Mouse (Mus musculus) forebrain, embryonic 12.5 days (tissue): Measurements from ENCODE around the gene Gm49405. TPM values are rescaled to one million over a fixed set of nuclear protein-coding genes. Genes with fewer than 3 reads are reported as not detected.
A peak's percentile ranks its signal among the peaks of the same experiment; 100 is the strongest.

Experiments
- ATAC-seq: fragments of 200-750 bp; cut with Nextera tagmentation; 2 replicates; pipeline ENCODE4 v1.8.0; 2017; ENCODE audit warnings: moderate TSS enrichment; ENCODE audit not compliant: low FRiP score
- H3K27ac ChIP-seq: fragments of 300-500 bp; sonication (generic); 2 replicates; pipeline ENCODE4 v1.5.1; 2016; ENCODE audit warnings: mild to moderate bottlenecking
- H3K27me3 ChIP-seq: fragments of 300-500 bp; sonication (generic); 2 replicates; pipeline ENCODE4 v1.6.1; 2016; ENCODE audit warnings: mild to moderate bottlenecking
- H3K36me3 ChIP-seq: fragments of 300-500 bp; sonication (generic); replicated peaks from 2 replicates; pipeline ENCODE4 v1.6.1; 2016; ENCODE audit warnings: mild to moderate bottlenecking
- H3K4me1 ChIP-seq: fragments of 300-500 bp; sonication (generic); 2 replicates; pipeline ENCODE4 v1.6.1; 2016
- H3K4me2 ChIP-seq: fragments of 300-500 bp; sonication (generic); 2 replicates; pipeline ENCODE4 v1.6.1; 2016; ENCODE audit warnings: mild to moderate bottlenecking, moderate library complexity
- H3K4me3 ChIP-seq: fragments of 300-500 bp; sonication (generic); replicated peaks from 2 replicates; pipeline ENCODE4 v1.5.1; 2016; ENCODE audit warnings: mild to moderate bottlenecking
- H3K9ac ChIP-seq: fragments of 300-500 bp; sonication (generic); 2 replicates; pipeline ENCODE4 v1.6.1; 2016; ENCODE audit warnings: mild to moderate bottlenecking
- H3K9me3 ChIP-seq: fragments of 300-500 bp; sonication (generic); 2 replicates; pipeline ENCODE4 v1.6.1; 2016
- WGBS: fragments of 180-500 bp; shearing (Covaris S2); methylation state at CpG from one replicate; pipeline ENCODE4 v1.1.7; 2016; 5-methylcytosine and 5-hydroxymethylcytosine counted together
- polyA plus RNA-seq: library from polyadenylated mRNA; unstranded; fragments of >200 nt; fragmentation: Nextera tagmentation; extraction: Ambion mirVana; gene quantifications from 2 replicates; pipeline ENCODE4 v1.2.1, GENCODE M21; 2016

Gene Gm49405
- polyA plus RNA-seq, 1 experiment from 2014 or later, result 4.1 TPM

DNA sequence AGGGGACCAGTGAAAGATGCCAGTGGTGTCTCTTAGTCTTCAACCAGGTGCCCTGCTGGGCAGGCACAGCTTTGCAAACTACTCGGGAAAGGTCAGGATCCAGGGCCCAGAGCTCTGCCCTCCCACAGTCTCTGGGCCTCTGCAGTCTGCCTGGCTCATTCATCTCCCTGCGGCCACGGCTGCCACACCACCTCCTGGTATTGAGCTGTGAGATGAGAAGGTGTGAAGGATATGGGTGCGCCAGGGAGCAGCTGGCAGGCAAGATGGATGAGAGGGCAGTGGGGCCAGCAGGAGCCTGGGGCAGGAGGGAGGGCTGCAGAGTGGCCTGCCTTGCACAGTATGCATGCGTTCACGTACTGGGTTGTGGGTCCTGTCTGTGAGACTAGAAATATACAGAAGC lies 9.6 kb upstream of the Gm49405 start:
- Histone ChIP-seq H3K4me3 (no peak overlapping the region), H3K27ac (no peak overlapping the region), H3K27me3 (peaks cover 6% of the 10 kb centered on the region; the same call in 1 of the 2 replicates), H3K4me1 (no peaks in the 10 kb centered on the region; the same call in 1 of the 2 replicates), H3K9ac (no peak overlapping the region), H3K9me3 (peaks cover 6% of the 10 kb centered on the region; the same call in 1 of the 2 replicates), H3K36me3 (no peaks in the 10 kb centered on the region), H3K4me2 (no peak overlapping the region)
- 71% methylated on average over 6 of the region's 6 CpGs for WGBS
- no peak for ATAC-seq

DNA sequence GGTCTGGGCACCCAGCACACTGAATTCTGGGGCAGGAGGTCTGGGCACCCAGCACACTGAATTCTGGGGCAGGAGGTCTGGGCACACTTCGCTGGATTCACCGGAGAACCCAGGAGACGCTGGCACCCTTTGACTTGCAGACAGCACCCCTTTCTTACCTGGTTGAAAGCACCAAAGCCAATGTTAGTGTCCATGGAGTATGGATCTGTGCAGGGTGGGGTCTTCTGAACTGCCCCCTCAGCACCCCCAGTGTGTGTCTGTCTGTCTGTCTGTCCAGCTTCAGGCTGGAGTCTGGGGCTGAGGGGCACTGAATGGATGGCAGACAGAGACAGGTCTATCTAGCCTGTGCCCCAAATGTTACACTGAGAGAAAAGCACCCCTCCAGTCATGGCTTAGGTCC lies 8.9 kb upstream of the Gm49405 start:
- no peak for ATAC-seq
- Histone ChIP-seq H3K36me3 (no peaks in the 10 kb centered on the region), H3K4me3 (no peak overlapping the region), H3K27me3 (peaks cover 6% of the 10 kb centered on the region; the same call in 1 of the 2 replicates), H3K4me1 (no peaks in the 10 kb centered on the region; the same call in 1 of the 2 replicates), H3K9ac (no peak overlapping the region), H3K27ac (no peak overlapping the region), H3K4me2 (no peak overlapping the region), H3K9me3 (peaks cover 6% of the 10 kb centered on the region; the same call in 1 of the 2 replicates)
- 95% methylated on average over 3 of the region's 3 CpGs for WGBS

- 81% methylated on average over 3 of the region's 3 CpGs for WGBS
These were observed 8.5 kb upstream of the Gm49405 start for GRCm38 (mm10) chr19:3991966-3992365.

DNA sequence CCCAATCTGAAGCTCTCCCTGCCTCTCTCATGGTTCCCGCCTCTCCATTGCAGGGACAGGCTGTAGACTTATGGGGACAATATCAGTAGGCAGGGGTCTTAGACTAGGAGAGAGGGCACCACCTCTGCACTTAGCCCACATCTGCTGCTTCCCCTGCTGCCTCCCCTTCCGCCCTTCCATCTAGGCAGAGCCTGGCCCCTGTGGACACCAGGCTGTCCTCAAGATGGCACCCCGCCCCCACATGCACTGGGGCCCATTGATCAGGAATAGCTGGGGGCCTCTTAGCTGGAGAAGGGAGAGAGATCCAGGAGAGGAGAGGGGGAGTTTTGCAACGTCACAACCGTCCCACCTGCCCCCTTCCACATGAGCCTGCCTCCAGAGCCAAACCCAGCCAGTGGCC lies 8.0 kb upstream of the Gm49405 start, which contains the start of gene Tbx10:
Tbx10 (plus strand) TSS at position 337 of the 400 bp plus-strand sequence.
- H3K9me3 ChIP-seq, result peaks cover 6% of the 10 kb centered on the region; the same call in 1 of the 2 replicates
- no peak within 1 kb of the TSS for H3K4me3 ChIP-seq
- H3K9ac ChIP-seq, result no peak within 1 kb of the TSS
- H3K36me3 ChIP-seq, result no peaks in the 10 kb centered on the region
- no peak within 1 kb of the TSS for H3K27ac ChIP-seq
- no peak for ATAC-seq
- 69% methylated on average over 5 of the region's 5 CpGs for WGBS
- H3K27me3 ChIP-seq, result peaks cover 9% of the 10 kb centered on the region
- H3K4me1 ChIP-seq, result no peaks in the 10 kb centered on the region; the same call in 1 of the 2 replicates
- H3K4me2 ChIP-seq, result no peak within 1 kb of the TSS

More at GRCm38 (mm10) chr19:3991966-3992365, 8.5 kb upstream of the Gm49405 start:
- H3K9me3 ChIP-seq, result peaks cover 6% of the 10 kb centered on the region; the same call in 1 of the 2 replicates
- ATAC-seq, result no peak
- no peak overlapping the region for H3K27ac ChIP-seq
- H3K4me2 ChIP-seq, result no peak overlapping the region
- H3K9ac ChIP-seq, result no peak overlapping the region
- H3K36me3 ChIP-seq, result no peaks in the 10 kb centered on the region
- no peaks in the 10 kb centered on the region; the same call in 1 of the 2 replicates for H3K4me1 ChIP-seq
- peaks cover 6% of the 10 kb centered on the region; the same call in 1 of the 2 replicates for H3K27me3 ChIP-seq
- no peak overlapping the region for H3K4me3 ChIP-seq

DNA sequence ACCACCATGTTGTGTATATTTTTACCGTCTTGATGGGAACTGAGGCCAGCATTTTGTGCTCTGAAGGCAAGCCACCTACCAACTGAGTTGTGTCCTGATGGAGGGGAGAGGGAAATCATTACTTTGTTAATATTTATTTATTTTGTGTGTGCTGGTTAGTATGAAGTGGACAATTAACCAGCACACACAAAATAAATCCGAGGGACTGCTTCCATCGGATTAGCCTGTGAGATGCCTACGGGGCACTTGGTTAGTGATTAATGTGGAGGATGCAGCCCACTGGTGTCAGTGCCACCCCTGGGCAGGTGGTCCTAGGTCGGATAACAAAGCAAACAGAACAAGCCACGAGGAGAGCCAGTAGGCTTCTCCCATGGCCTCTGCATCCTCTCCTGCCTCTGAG lies 5.5 kb upstream of the Gm49405 start:
- H3K27ac ChIP-seq, result no peak overlapping the region
- no peak overlapping the region for H3K4me2 ChIP-seq
- 64% methylated on average over 6 of the region's 6 CpGs for WGBS
- peaks cover 5% of the 10 kb centered on the region for H3K4me1 ChIP-seq
- H3K36me3 ChIP-seq, result no peaks in the 10 kb centered on the region
- ATAC-seq, result no peak
- H3K9me3 ChIP-seq, result no peaks in the 10 kb centered on the region
- no peak overlapping the region for H3K4me3 ChIP-seq
- no peak overlapping the region for H3K9ac ChIP-seq
- peaks cover 9% of the 10 kb centered on the region for H3K27me3 ChIP-seq

- Histone ChIP-seq H3K9me3 (no peaks in the 10 kb centered on the region), H3K27me3 (peaks cover 9% of the 10 kb centered on the region), H3K4me1 (peaks cover 5% of the 10 kb centered on the region), H3K9ac (no peak overlapping the region), H3K36me3 (no peaks in the 10 kb centered on the region), H3K4me2 (no peak overlapping the region), H3K27ac (no peak overlapping the region), H3K4me3 (no peak overlapping the region)
- whole genome bisulfite sequencing, result 91% methylated on average over 3 of the region's 3 CpGs
- ATAC-seq, result no peak
These were observed 4.9 kb upstream of the Gm49405 start for GRCm38 (mm10) chr19:3995505-3995904.

DNA sequence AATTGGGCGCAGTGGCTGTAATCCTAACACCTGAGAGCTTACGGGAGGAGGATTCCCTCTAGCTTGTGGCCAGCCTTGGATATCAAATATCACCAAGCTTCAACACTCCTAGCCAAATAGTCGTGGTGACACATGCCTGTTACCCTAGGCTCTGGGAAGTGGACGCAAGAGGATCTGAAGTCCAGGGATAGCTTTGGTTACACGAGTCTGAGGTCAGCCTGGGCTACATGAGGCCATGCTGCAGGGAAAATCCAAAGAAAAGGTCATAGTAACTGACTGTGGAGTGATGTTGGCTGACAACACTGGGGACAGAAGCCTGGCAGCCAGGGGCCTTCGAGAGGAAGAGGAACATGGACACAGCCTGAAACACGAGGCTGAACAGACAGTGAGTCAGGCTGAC lies 4.3 kb upstream of the Gm49405 start:
- H3K9me3 ChIP-seq, result no peaks in the 10 kb centered on the region
- no peak overlapping the region for H3K27ac ChIP-seq
- WGBS, result 74% methylated on average over 7 of the region's 7 CpGs
- no peak overlapping the region for H3K4me3 ChIP-seq
- H3K9ac ChIP-seq, result no peak overlapping the region
- no peak overlapping the region for H3K4me2 ChIP-seq
- no peaks in the 10 kb centered on the region for H3K36me3 ChIP-seq
- peaks cover 9% of the 10 kb centered on the region for H3K27me3 ChIP-seq
- peaks cover 8% of the 10 kb centered on the region for H3K4me1 ChIP-seq
- ATAC-seq, result no peak

GRCm38 (mm10) chr19:3996747-3997146 lies 3.7 kb upstream of the Gm49405 start:
- ATAC-seq, result no peak
- H3K9me3 ChIP-seq, result no peaks in the 10 kb centered on the region
- WGBS, result 86% methylated on average over 8 of the region's 8 CpGs

DNA sequence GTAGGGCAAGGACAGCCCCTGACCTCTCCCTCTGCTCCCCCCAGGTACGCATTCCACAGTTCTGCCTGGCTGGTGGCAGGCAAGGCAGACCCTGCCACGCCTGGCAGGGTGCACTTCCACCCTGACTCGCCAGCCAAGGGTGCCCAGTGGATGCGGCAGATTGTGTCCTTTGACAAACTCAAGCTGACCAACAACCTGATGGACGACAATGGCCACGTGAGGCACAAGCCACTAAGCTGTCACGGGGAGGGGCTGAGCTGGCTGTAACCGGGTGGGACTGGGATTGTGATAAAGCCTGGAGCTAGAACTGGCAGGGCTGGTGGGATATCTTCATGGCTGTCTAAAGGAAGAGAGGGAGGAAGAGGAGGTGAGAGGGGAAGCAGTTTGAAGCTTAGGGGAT lies 3.2 kb upstream of the Gm49405 start:
- Histone ChIP-seq H3K4me2 (no peak overlapping the region), H3K9me3 (no peaks in the 10 kb centered on the region), H3K27ac (no peak overlapping the region), H3K9ac (no peak overlapping the region), H3K36me3 (no peaks in the 10 kb centered on the region), H3K27me3 (peaks cover 9% of the 10 kb centered on the region), H3K4me3 (no peak overlapping the region), H3K4me1 (peaks cover 16% of the 10 kb centered on the region)
- ATAC-seq, result no peak
- 70% methylated on average over 8 of the region's 8 CpGs for WGBS

More at GRCm38 (mm10) chr19:3996747-3997146, 3.7 kb upstream of the Gm49405 start:
- no peak overlapping the region for H3K27ac ChIP-seq
- no peaks in the 10 kb centered on the region for H3K36me3 ChIP-seq
- no peak overlapping the region for H3K4me3 ChIP-seq
- H3K4me1 ChIP-seq, result peaks cover 14% of the 10 kb centered on the region
- no peak overlapping the region for H3K9ac ChIP-seq
- peaks cover 9% of the 10 kb centered on the region for H3K27me3 ChIP-seq
- no peak overlapping the region for H3K4me2 ChIP-seq

GRCm38 (mm10) chr19:3998335-3998734 lies 2.1 kb upstream of the Gm49405 start:
- no peak for ATAC-seq
- H3K4me2 ChIP-seq, result no peak overlapping the region
- no peaks in the 10 kb centered on the region for H3K36me3 ChIP-seq

GRCm38 (mm10) chr19:3999121-3999730 lies 1.2 kb upstream of the Gm49405 start:
- no peaks in the 10 kb centered on the region for H3K9me3 ChIP-seq
- no peaks in the 10 kb centered on the region for H3K36me3 ChIP-seq
- 0 out of 2 replicates have a peak overlapping the region, but pooled peaks have one; percentile 93 for H3K9ac ChIP-seq
- 91% methylated on average over 9 of the region's 9 CpGs for WGBS
- no peak overlapping the region for H3K27ac ChIP-seq
- H3K4me2 ChIP-seq, result peak overlapping the region; percentile 89
- peaks cover 4% of the 10 kb centered on the region; the same call in 1 of the 2 replicates for H3K27me3 ChIP-seq
- ATAC-seq, result no peak
- no peak overlapping the region for H3K4me3 ChIP-seq
- H3K4me1 ChIP-seq, result peaks cover 16% of the 10 kb centered on the region

More at GRCm38 (mm10) chr19:3998335-3998734, 2.1 kb upstream of the Gm49405 start:
- peaks cover 4% of the 10 kb centered on the region; the same call in 1 of the 2 replicates for H3K27me3 ChIP-seq
- H3K27ac ChIP-seq, result no peak overlapping the region
- H3K4me1 ChIP-seq, result peaks cover 16% of the 10 kb centered on the region
- no peak overlapping the region for H3K4me3 ChIP-seq
- WGBS, result 79% methylated on average over 8 of the region's 8 CpGs
- H3K9ac ChIP-seq, result no peak overlapping the region
- no peaks in the 10 kb centered on the region for H3K9me3 ChIP-seq

GRCm38 (mm10) chr19:4000949-4001525 lies 611 bp downstream of the Gm49405 start:
- H3K9ac ChIP-seq, result peak overlapping the region; percentile 93
- peaks cover 16% of the 10 kb centered on the region for H3K4me1 ChIP-seq
- 0 out of 2 replicates have a peak, but pooled peaks have one; percentile 9 for ATAC-seq
- H3K9me3 ChIP-seq, result no peaks in the 10 kb centered on the region
- H3K36me3 ChIP-seq, result peaks cover 8% of the 10 kb centered on the region
- H3K27ac ChIP-seq, result peak overlapping the region; percentile 98
- H3K4me3 ChIP-seq, result peak overlapping the region; percentile 77
- H3K27me3 ChIP-seq, result peaks cover 4% of the 10 kb centered on the region; the same call in 1 of the 2 replicates
- WGBS, result 16% methylated on average over 17 of the region's 17 CpGs
- H3K4me2 ChIP-seq, result peak overlapping the region; percentile 89
